Mouse (Mus musculus) limb, embryonic 15.5 days (tissue): Measurements from ENCODE around the gene Sf3b5. TPM values are rescaled to one million over a fixed set of nuclear protein-coding genes. Genes with fewer than 3 reads are reported as not detected.
"Not testable (repeated sequence)": the region's sequence is repeated elsewhere in the genome, so short reads cannot be mapped to it uniquely, and the experiment has no call there.

ENCODE experiments used
- ATAC-seq: fragments of 200-750 bp; cut with Nextera tagmentation; 2 replicates; pipeline ENCODE4 v1.8.0; 2017; ENCODE audit warnings: low read depth, moderate TSS enrichment; ENCODE audit not compliant: insufficient number of reproducible peaks, low FRiP score, low TSS enrichment
- H3K27ac ChIP-seq: fragments of 300-500 bp; sonication (generic); 2 replicates; pipeline ENCODE4 v1.5.1; 2015; ENCODE audit warnings: moderate library complexity, mild to moderate bottlenecking, inconsistent platforms
- H3K27me3 ChIP-seq: fragments of 300-500 bp; sonication (generic); 2 replicates; pipeline ENCODE4 v1.6.1; 2015; ENCODE audit warnings: inconsistent platforms
- H3K36me3 ChIP-seq: fragments of 300-500 bp; sonication (generic); 2 replicates; pipeline ENCODE4 v1.6.1; 2015; ENCODE audit warnings: inconsistent platforms
- H3K4me1 ChIP-seq: fragments of 300-500 bp; sonication (generic); 2 replicates; pipeline ENCODE4 v1.6.1; 2015; ENCODE audit warnings: inconsistent platforms
- H3K4me2 ChIP-seq: fragments of 300-500 bp; sonication (generic); 2 replicates; pipeline ENCODE4 v1.6.1; 2015; ENCODE audit warnings: mild to moderate bottlenecking, inconsistent platforms
- H3K4me3 ChIP-seq: fragments of 300-500 bp; sonication (generic); 2 replicates; pipeline ENCODE4 v1.5.1; 2015; ENCODE audit warnings: mild to moderate bottlenecking, inconsistent platforms
- H3K9ac ChIP-seq: fragments of 300-500 bp; sonication (generic); 2 replicates; pipeline ENCODE4 v1.6.1; 2015; ENCODE audit warnings: inconsistent platforms
- H3K9me3 ChIP-seq: fragments of 300-500 bp; sonication (generic); 2 replicates; pipeline ENCODE4 v1.6.1; 2016; ENCODE audit warnings: inconsistent platforms
- WGBS: fragments of 180-500 bp; shearing (Covaris S2); methylation state at CpG from one replicate; pipeline ENCODE4 v1.1.7; 2015; 5-methylcytosine and 5-hydroxymethylcytosine counted together
- polyA plus RNA-seq: library from polyadenylated mRNA; unstranded; fragments of >200 nt; fragmentation: Nextera tagmentation; extraction: Ambion mirVana; gene quantifications from 2 replicates; pipeline ENCODE4 v1.2.1, GENCODE M21; 2015

Sf3b5 gene
- polyA plus RNA-seq, 1 experiment from 2014 or later, result 36.3 TPM

GRCm38 (mm10) chr10:13008737-13009121 is 3.6 kb downstream of the Sf3b5 start:
- Histone ChIP-seq H3K4me2 (peak overlapping the region; percentile 80), H3K36me3 (peaks cover 11% of the 10 kb centered on the region; the same call in 1 of the 2 replicates), H3K27ac (peak overlapping the region; percentile 79), H3K9me3 (no peaks in the 10 kb centered on the region), H3K4me1 (peaks cover 18% of the 10 kb centered on the region), H3K4me3 (peak overlapping the region; percentile 93), H3K9ac (peak overlapping the region; percentile 72), H3K27me3 (no peaks in the 10 kb centered on the region)
- peak; percentile 12; the same call in 1 of the 2 replicates for ATAC-seq
- under 1% methylated on average over 29 of the region's 29 CpGs for WGBS

DNA sequence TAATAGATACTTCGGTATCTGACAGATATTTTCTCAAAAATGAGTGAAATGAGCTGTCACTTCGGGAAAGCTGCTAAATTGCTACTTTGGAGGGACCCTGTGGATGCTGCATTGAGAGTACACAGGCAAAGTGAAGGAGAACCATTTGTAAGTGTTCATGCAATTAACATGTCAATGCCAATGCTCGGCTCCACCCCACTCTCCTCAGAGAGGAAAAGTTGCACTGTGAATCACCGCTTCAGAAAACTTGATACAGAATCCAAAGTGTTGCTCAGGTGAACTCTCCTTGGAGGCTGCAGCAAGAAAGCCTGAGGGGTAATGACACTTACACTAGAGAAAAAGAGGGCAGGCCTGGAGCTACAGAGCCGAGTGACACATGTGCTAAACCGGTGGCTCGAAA is 8.9 kb downstream of the Sf3b5 start:
- no peak overlapping the region for H3K4me2 ChIP-seq
- no peaks in the 10 kb centered on the region for H3K9me3 ChIP-seq
- ATAC-seq, result no peak
- no peak overlapping the region for H3K27ac ChIP-seq
- peaks cover 11% of the 10 kb centered on the region; the same call in 1 of the 2 replicates for H3K36me3 ChIP-seq
- no peak overlapping the region for H3K9ac ChIP-seq
- H3K4me3 ChIP-seq, result no peak overlapping the region
- H3K4me1 ChIP-seq, result peaks cover 14% of the 10 kb centered on the region
- no peaks in the 10 kb centered on the region for H3K27me3 ChIP-seq
- 74% methylated on average over 7 of the region's 7 CpGs for WGBS

GRCm38 (mm10) chr10:13016573-13016972 is 11.4 kb downstream of the Sf3b5 start:
- 20% methylated on average over 4 of the region's 4 CpGs for WGBS
- H3K4me2 ChIP-seq, result no peak overlapping the region
- no peaks in the 10 kb centered on the region for H3K36me3 ChIP-seq
- ATAC-seq, result peak; percentile 56; the same call in 1 of the 2 replicates
- 0 out of 2 replicates have a peak overlapping the region, but pooled peaks have one; percentile 19 for H3K27ac ChIP-seq
- no peak overlapping the region for H3K9ac ChIP-seq
- H3K4me1 ChIP-seq, result no peaks in the 10 kb centered on the region
- H3K9me3 ChIP-seq, result no peaks in the 10 kb centered on the region
- no peak overlapping the region for H3K4me3 ChIP-seq
- H3K27me3 ChIP-seq, result no peaks in the 10 kb centered on the region

GRCm38 (mm10) chr10:13018510-13018909 is 13.4 kb downstream of the Sf3b5 start:
- no peaks in the 10 kb centered on the region for H3K9me3 ChIP-seq
- no peak overlapping the region for H3K4me2 ChIP-seq
- no peaks in the 10 kb centered on the region for H3K27me3 ChIP-seq
- WGBS, result 65% methylated on average over 7 of the region's 7 CpGs
- no peak overlapping the region for H3K9ac ChIP-seq
- H3K36me3 ChIP-seq, result no peaks in the 10 kb centered on the region
- no peak for ATAC-seq
- no peaks in the 10 kb centered on the region for H3K4me1 ChIP-seq
- H3K27ac ChIP-seq, result no peak overlapping the region
- no peak overlapping the region for H3K4me3 ChIP-seq

DNA sequence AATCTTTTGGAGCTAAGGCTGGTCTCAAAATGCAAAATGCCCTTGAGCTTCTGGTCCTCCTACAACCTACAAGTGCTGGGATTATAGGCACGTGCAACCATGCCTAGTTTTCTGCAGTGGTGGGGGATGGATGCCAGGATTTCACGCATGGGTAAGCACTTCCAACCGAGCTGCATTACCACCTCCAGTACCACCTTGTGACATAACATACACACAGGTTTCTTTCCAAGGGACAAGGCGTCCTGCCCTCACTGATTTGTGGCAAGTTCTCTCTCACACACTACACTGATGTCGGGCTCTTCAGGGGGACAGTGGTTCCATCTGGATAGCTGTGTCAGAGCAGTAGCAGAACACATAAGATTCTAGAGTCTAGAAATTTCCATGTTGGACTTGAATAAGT is 13.9 kb downstream of the Sf3b5 start:
- no peak for ATAC-seq
- H3K4me2 ChIP-seq, result no peak overlapping the region
- WGBS, result 77% methylated on average over 5 of the region's 5 CpGs
- no peak overlapping the region for H3K4me3 ChIP-seq
- no peak overlapping the region for H3K27ac ChIP-seq
- H3K36me3 ChIP-seq, result no peaks in the 10 kb centered on the region
- H3K4me1 ChIP-seq, result no peaks in the 10 kb centered on the region
- no peak overlapping the region for H3K9ac ChIP-seq
- no peaks in the 10 kb centered on the region for H3K27me3 ChIP-seq
- no peaks in the 10 kb centered on the region for H3K9me3 ChIP-seq

- Histone ChIP-seq H3K27me3 (no peaks in the 10 kb centered on the region), H3K9me3 (no peaks in the 10 kb centered on the region), H3K9ac (no peak overlapping the region), H3K4me2 (no peak overlapping the region), H3K27ac (no peak overlapping the region), H3K4me1 (no peaks in the 10 kb centered on the region), H3K36me3 (no peaks in the 10 kb centered on the region), H3K4me3 (no peak overlapping the region)
- ATAC-seq, result no peak
- WGBS, result 82% methylated on average over 4 of the region's 4 CpGs
Observed at GRCm38 (mm10) chr10:13022103-13022502, 17.0 kb downstream of the Sf3b5 start.

DNA sequence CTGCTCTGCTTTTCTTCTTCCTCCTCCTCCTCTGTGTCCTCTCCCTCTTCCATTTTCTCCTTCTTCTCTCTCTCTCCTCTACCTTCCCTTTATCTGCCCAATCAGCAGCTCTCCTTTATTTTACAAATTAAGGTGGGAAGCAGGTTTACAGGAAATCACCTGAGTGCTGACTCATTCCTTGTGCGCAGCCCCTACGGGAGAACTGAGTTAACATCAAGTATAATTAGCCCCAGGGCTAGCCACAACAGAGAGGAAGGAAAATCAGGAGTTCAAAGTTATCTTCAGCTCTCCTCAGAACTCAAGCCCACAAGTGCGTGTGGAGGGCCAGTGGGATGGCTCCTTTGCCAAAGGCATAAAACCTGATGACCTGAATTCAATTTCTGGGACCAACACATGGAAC is 18.8 kb downstream of the Sf3b5 start:
- not testable (repeated sequence) for H3K4me3 ChIP-seq, H3K36me3 ChIP-seq, H3K9ac ChIP-seq, H3K27me3 ChIP-seq, ATAC-seq, H3K4me2 ChIP-seq, H3K4me1 ChIP-seq, H3K9me3 ChIP-seq, H3K27ac ChIP-seq
- 51% methylated on average over 3 of the region's 3 CpGs for WGBS

DNA sequence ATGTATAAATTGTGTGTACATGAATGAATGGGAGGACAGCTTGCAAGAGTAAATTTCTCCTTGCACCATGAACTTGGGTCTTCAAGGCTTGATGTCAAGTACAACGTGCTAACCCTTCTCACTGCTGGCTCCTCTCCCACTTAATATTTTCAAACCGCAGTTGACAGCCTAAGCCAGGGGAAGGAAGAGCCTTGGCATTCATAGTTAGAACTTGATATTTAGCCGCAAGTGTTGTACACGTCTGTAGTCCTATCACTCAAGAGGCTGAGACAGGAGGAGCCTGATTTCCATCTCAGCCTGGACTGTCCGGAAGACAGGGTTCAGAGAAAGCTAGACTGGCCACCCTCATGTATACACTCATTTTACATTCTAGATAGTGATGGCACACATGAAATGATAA is 22.6 kb downstream of the Sf3b5 start:
- no peaks in the 10 kb centered on the region for H3K27me3 ChIP-seq

GRCm38 (mm10) chr10:13028215-13028614 is 23.1 kb downstream of the Sf3b5 start:
- 97% methylated on average over 1 of the region's 1 CpGs for WGBS
- no peaks in the 10 kb centered on the region for H3K27me3 ChIP-seq

More for the DNA sequence above, 22.6 kb downstream of the Sf3b5 start:
- no peaks in the 10 kb centered on the region for H3K9me3 ChIP-seq
- WGBS, result 86% methylated on average over 5 of the region's 5 CpGs
- H3K4me1 ChIP-seq, result no peaks in the 10 kb centered on the region
- no peak overlapping the region for H3K4me2 ChIP-seq
- H3K27ac ChIP-seq, result no peak overlapping the region
- no peak overlapping the region for H3K4me3 ChIP-seq
- no peak for ATAC-seq
- no peaks in the 10 kb centered on the region for H3K36me3 ChIP-seq
- H3K9ac ChIP-seq, result no peak overlapping the region

DNA sequence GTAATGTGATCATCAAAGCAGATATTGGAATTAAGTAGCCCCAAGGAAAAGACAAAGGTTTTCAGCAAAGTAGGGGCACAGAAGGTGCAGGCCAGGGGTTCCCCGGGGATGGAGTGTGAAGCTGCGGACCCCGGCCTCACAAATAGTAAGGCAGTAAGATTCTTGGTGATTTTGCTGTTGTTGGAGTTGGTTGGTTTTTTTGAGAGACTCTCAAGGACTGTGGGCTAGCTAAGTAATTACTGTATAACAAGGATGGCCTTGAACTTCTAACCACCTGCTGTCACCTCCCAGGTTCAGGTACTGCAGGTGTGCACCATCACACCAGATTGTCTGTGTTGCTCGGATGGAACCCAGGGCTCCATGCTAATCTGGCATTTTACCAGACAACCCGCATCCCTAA is 24.3 kb downstream of the Sf3b5 start:
- Histone ChIP-seq H3K4me3 (no peak overlapping the region), H3K27ac (no peak overlapping the region), H3K9ac (no peak overlapping the region), H3K9me3 (no peaks in the 10 kb centered on the region), H3K4me1 (no peaks in the 10 kb centered on the region), H3K4me2 (no peak overlapping the region), H3K36me3 (no peaks in the 10 kb centered on the region), H3K27me3 (no peaks in the 10 kb centered on the region)
- ATAC-seq, result no peak
- 90% methylated on average over 5 of the region's 5 CpGs for WGBS

More at GRCm38 (mm10) chr10:13028215-13028614, 23.1 kb downstream of the Sf3b5 start:
- no peaks in the 10 kb centered on the region for H3K9me3 ChIP-seq
- H3K9ac ChIP-seq, result no peak overlapping the region
- no peak overlapping the region for H3K4me2 ChIP-seq
- ATAC-seq, result no peak
- no peaks in the 10 kb centered on the region for H3K4me1 ChIP-seq
- H3K4me3 ChIP-seq, result no peak overlapping the region
- H3K27ac ChIP-seq, result no peak overlapping the region
- H3K36me3 ChIP-seq, result no peaks in the 10 kb centered on the region

- H3K9ac ChIP-seq, result no peak overlapping the region
- no peak for ATAC-seq
- no peaks in the 10 kb centered on the region for H3K27me3 ChIP-seq
- H3K36me3 ChIP-seq, result no peaks in the 10 kb centered on the region
- no peak overlapping the region for H3K27ac ChIP-seq
- 88% methylated on average over 3 of the region's 3 CpGs for WGBS
- no peak overlapping the region for H3K4me2 ChIP-seq
- H3K4me1 ChIP-seq, result no peaks in the 10 kb centered on the region
- no peaks in the 10 kb centered on the region for H3K9me3 ChIP-seq
- H3K4me3 ChIP-seq, result no peak overlapping the region
Observed at GRCm38 (mm10) chr10:13035270-13035669, 30.1 kb downstream of the Sf3b5 start.

DNA sequence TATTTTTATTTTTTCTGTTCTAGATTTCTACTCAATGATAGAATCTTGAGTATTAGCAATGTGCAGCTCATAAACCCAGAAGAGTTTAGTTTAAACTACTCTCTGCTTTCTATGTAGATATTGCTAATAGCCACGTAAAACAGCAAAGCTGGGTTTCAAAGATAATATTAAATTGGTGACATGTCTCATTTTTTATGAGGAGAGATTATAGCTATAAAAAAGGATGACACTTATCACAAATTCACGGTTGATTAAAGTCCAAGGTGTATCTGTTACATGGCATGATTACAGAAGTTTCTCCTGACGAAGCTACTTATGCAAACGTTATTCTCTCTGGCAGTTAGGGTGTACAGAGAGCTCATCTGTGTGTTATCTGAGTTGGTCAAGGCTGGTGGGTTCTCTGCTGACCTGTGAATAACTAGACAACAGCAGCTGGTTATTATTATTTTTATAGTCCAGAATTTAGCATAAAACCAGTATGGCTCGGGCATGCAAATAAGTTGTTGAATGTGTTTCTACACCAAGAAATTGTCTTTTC is 34.6 kb downstream of the Sf3b5 start:
- H3K27ac ChIP-seq, result no peak overlapping the region
- H3K4me1 ChIP-seq, result no peaks in the 10 kb centered on the region
- no peaks in the 10 kb centered on the region for H3K27me3 ChIP-seq
- no peak for ATAC-seq
- no peak overlapping the region for H3K4me2 ChIP-seq
- H3K9ac ChIP-seq, result no peak overlapping the region
- 79% methylated on average over 5 of the region's 5 CpGs for WGBS
- H3K9me3 ChIP-seq, result no peaks in the 10 kb centered on the region
- no peaks in the 10 kb centered on the region for H3K36me3 ChIP-seq
- no peak overlapping the region for H3K4me3 ChIP-seq

DNA sequence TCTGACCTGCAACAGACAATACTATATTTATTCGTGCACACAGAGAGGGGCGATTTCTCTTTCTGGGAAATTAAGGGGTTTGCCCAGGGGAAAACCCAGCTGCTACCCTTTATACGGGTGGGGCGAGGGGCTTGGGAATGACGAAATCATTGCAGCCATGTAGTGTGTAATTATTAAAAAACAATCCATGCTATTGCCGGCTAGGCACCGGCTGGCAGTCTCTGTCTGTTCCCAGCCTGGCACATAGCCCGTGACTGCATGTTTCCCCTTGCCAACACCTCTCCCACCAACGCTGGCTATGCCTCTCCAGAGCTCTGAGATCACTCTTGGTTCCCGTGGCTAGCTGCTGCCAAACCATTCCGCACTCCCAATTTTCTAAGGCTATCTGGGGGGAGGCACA is 39.5 kb downstream of the Sf3b5 start:
- H3K4me2 ChIP-seq, result no peak overlapping the region

More for the DNA sequence above, 39.5 kb downstream of the Sf3b5 start:
- H3K36me3 ChIP-seq, result no peaks in the 10 kb centered on the region
- ATAC-seq, result no peak
- H3K27me3 ChIP-seq, result no peaks in the 10 kb centered on the region
- no peak overlapping the region for H3K4me3 ChIP-seq
- 77% methylated on average over 11 of the region's 11 CpGs for WGBS
- no peak overlapping the region for H3K27ac ChIP-seq
- no peak overlapping the region for H3K9ac ChIP-seq
- no peaks in the 10 kb centered on the region for H3K4me1 ChIP-seq
- H3K9me3 ChIP-seq, result no peaks in the 10 kb centered on the region
